Mouse (Mus musculus): ENCODE results near the gene Parp4. TPM values are rescaled to one million over a fixed set of nuclear protein-coding genes. Genes with fewer than 3 reads are reported as not detected.

The Parp4 gene
- polyA plus RNA-seq, 1 experiment from 2014 or later: 1.9 TPM

GRCm38 (mm10) chr14:56598759-56599158 is 23.3 kb downstream of the Parp4 start:
- no peaks in the 10 kb centered on the region for H3K4me1 ChIP-seq (replicated peaks; ENCODE audit: control insufficient read depth, insufficient read depth, low read length)
- no peak for ATAC-seq (ENCODE audit: low FRiP score)
- no peak overlapping the region for H3K9ac ChIP-seq
- H3K4me3 ChIP-seq (replicated peaks; ENCODE audit: low read length): no peak overlapping the region
- DNase-seq (ENCODE audit: low spot score): no peak
- H3K4me2 ChIP-seq (replicated peaks): no peak overlapping the region
- H3K27me3 ChIP-seq (ENCODE audit: control insufficient read depth, insufficient read depth, low read length): no peaks in the 10 kb centered on the region
- no peaks in the 10 kb centered on the region for H3K36me3 ChIP-seq (replicated peaks; ENCODE audit: control insufficient read depth, insufficient read depth)
- WGBS: 52% methylated on average over 6 of the region's 6 CpGs
- no peaks in the 10 kb centered on the region for H3K9me3 ChIP-seq (ENCODE audit: control insufficient read depth, low read length)
- H3K27ac ChIP-seq: no peak overlapping the region

DNA sequence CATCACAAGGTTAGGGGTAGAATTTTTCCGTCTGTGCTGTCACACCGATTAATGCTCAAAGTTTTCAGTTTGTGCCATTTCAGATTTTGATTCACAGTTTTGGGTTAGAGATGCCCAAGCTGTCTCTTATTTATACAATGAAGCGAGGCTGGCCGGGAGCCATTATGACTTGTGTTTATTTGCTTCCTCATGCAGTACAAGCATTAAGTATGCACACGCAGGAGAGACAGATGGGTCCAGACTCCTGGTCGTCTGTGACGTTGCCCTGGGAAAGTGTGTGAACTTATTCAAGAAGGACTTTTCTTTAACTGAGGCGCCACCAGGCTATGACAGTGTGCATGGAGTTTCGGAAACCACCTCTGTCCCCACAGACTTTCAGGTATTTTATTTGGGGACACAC is 26.6 kb downstream of the Parp4 start:
- Histone ChIP-seq H3K4me1 (replicated peaks; ENCODE audit: control insufficient read depth, insufficient read depth, low read length) (no peaks in the 10 kb centered on the region), H3K4me2 (replicated peaks) (no peak overlapping the region), H3K27ac (no peak overlapping the region), H3K4me3 (replicated peaks; ENCODE audit: low read length) (no peak overlapping the region), H3K9ac (no peak overlapping the region), H3K36me3 (replicated peaks; ENCODE audit: control insufficient read depth, insufficient read depth) (no peaks in the 10 kb centered on the region), H3K27me3 (ENCODE audit: control insufficient read depth, insufficient read depth, low read length) (no peaks in the 10 kb centered on the region), H3K9me3 (ENCODE audit: control insufficient read depth, low read length) (no peaks in the 10 kb centered on the region)
- WGBS: 88% methylated on average over 9 of the region's 9 CpGs
- DNase-seq (ENCODE audit: low spot score) (no peak), ATAC-seq (ENCODE audit: low FRiP score) (no peak)

- Histone ChIP-seq H3K9me3 (ENCODE audit: control insufficient read depth, low read length) (no peaks in the 10 kb centered on the region), H3K36me3 (replicated peaks; ENCODE audit: control insufficient read depth, insufficient read depth) (no peaks in the 10 kb centered on the region), H3K4me2 (replicated peaks) (no peak overlapping the region), H3K9ac (no peak overlapping the region), H3K4me3 (replicated peaks; ENCODE audit: low read length) (no peak overlapping the region), H3K27ac (no peak overlapping the region), H3K27me3 (ENCODE audit: control insufficient read depth, insufficient read depth, low read length) (no peaks in the 10 kb centered on the region), H3K4me1 (replicated peaks; ENCODE audit: control insufficient read depth, insufficient read depth, low read length) (no peaks in the 10 kb centered on the region)
- 92% methylated on average over 5 of the region's 5 CpGs for WGBS
- no peak for DNase-seq (ENCODE audit: low spot score)
- no peak for ATAC-seq (ENCODE audit: low FRiP score)
Measured at GRCm38 (mm10) chr14:56604438-56604837, 29.0 kb downstream of the Parp4 start.

GRCm38 (mm10) chr14:56605136-56605535 is 29.7 kb downstream of the Parp4 start:
- Histone ChIP-seq H3K4me1 (replicated peaks; ENCODE audit: control insufficient read depth, insufficient read depth, low read length) (no peaks in the 10 kb centered on the region), H3K9me3 (ENCODE audit: control insufficient read depth, low read length) (no peaks in the 10 kb centered on the region), H3K9ac (no peak overlapping the region), H3K27me3 (ENCODE audit: control insufficient read depth, insufficient read depth, low read length) (no peaks in the 10 kb centered on the region), H3K4me3 (replicated peaks; ENCODE audit: low read length) (no peak overlapping the region), H3K36me3 (replicated peaks; ENCODE audit: control insufficient read depth, insufficient read depth) (no peaks in the 10 kb centered on the region), H3K4me2 (replicated peaks) (no peak overlapping the region), H3K27ac (no peak overlapping the region)
- WGBS: 93% methylated on average over 4 of the region's 4 CpGs
- ATAC-seq (ENCODE audit: low FRiP score): no peak
- no peak for DNase-seq (ENCODE audit: low spot score)

DNA sequence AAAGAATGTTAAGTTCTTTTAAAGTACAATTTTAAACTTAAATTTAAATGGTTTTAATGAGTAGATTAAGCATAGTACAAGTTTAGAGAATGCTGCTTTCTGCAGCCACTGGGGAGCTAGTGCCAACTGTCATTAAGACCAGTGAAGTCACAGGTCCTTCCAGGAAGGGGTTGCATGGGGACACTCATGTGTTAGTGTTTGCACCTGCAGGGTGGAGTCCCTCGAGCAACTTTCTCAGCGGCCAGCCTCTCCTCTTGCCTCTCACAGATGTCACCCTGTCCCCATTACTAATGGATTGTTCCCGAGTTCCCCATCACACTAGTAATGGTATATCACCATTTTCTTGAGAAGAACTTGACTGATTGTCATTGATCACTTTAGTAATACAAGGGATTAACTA is 37.8 kb downstream of the Parp4 start:
- DNase-seq (ENCODE audit: low spot score) (no peak), ATAC-seq (ENCODE audit: low FRiP score) (no peak)
- no peaks in the 10 kb centered on the region for H3K9me3 ChIP-seq (ENCODE audit: control insufficient read depth, low read length)
- no peak overlapping the region for H3K9ac ChIP-seq
- 89% methylated on average over 3 of the region's 3 CpGs for WGBS
- no peaks in the 10 kb centered on the region for H3K27me3 ChIP-seq (ENCODE audit: control insufficient read depth, insufficient read depth, low read length)
- H3K4me3 ChIP-seq (replicated peaks; ENCODE audit: low read length): no peak overlapping the region
- H3K4me2 ChIP-seq (replicated peaks): no peak overlapping the region
- no peaks in the 10 kb centered on the region for H3K4me1 ChIP-seq (replicated peaks; ENCODE audit: control insufficient read depth, insufficient read depth, low read length)
- H3K27ac ChIP-seq: no peak overlapping the region
- H3K36me3 ChIP-seq (replicated peaks; ENCODE audit: control insufficient read depth, insufficient read depth): no peaks in the 10 kb centered on the region

GRCm38 (mm10) chr14:56617470-56617869 is 42.1 kb downstream of the Parp4 start:
- Histone ChIP-seq H3K36me3 (replicated peaks; ENCODE audit: control insufficient read depth, insufficient read depth) (no peaks in the 10 kb centered on the region), H3K9me3 (ENCODE audit: control insufficient read depth, low read length) (no peaks in the 10 kb centered on the region), H3K4me1 (replicated peaks; ENCODE audit: control insufficient read depth, insufficient read depth, low read length) (no peaks in the 10 kb centered on the region), H3K9ac (no peak overlapping the region), H3K27ac (no peak overlapping the region), H3K4me3 (replicated peaks; ENCODE audit: low read length) (no peak overlapping the region), H3K4me2 (replicated peaks) (no peak overlapping the region), H3K27me3 (ENCODE audit: control insufficient read depth, insufficient read depth, low read length) (no peaks in the 10 kb centered on the region)
- 97% methylated on average over 1 of the region's 1 CpGs for WGBS
- DNase-seq (ENCODE audit: low spot score) (no peak), ATAC-seq (ENCODE audit: low FRiP score) (no peak)

DNA sequence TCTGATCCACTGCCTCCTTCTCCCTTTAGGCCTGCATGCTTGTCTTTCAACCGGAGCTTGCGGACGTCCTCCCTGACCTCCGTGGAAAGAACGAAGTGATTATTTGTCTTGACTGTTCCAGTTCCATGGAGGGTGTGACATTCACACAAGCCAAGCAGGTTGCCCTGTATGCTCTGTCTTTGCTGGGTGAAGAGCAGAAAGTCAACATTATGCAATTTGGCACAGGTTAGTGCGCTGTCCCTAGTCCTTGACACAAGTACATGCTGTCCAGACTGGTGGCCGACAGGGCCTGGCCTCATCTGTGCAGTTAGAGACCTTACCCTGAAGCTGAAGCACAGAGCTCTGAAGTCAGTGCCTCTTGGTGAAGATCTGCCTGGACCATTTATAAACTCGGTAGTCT is 45.0 kb downstream of the Parp4 start:
- no peak overlapping the region for H3K4me3 ChIP-seq (replicated peaks; ENCODE audit: low read length)

DNA sequence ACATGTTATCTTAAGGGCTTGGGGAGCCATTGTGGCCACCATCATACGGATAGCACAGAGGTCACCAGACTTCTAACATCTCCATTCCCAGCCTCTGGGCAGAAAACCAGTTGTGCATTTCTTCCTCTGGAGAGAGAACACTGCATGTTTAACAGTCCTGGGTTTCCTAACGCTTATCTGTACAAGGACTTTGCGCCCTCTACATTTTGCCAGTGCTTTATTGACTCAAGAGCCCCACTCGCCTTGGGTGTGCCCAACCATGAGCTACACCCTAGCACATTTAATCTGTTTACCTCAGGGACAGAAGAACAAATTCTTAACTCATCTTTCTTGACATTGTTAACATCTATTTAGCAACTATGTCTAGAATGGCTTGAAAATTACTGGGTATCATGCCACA is 50.8 kb downstream of the Parp4 start:
- H3K27me3 ChIP-seq (ENCODE audit: control insufficient read depth, insufficient read depth, low read length): no peaks in the 10 kb centered on the region
- no peaks in the 10 kb centered on the region for H3K36me3 ChIP-seq (replicated peaks; ENCODE audit: control insufficient read depth, insufficient read depth)
- H3K4me1 ChIP-seq (replicated peaks; ENCODE audit: control insufficient read depth, insufficient read depth, low read length): no peaks in the 10 kb centered on the region
- H3K4me3 ChIP-seq (replicated peaks; ENCODE audit: low read length): no peak overlapping the region
- H3K9ac ChIP-seq: no peak overlapping the region
- H3K27ac ChIP-seq: no peak overlapping the region
- H3K4me2 ChIP-seq (replicated peaks): no peak overlapping the region
- WGBS: 93% methylated on average over 4 of the region's 4 CpGs
- no peak for DNase-seq (ENCODE audit: low spot score)
- no peaks in the 10 kb centered on the region for H3K9me3 ChIP-seq (ENCODE audit: control insufficient read depth, low read length)
- no peak for ATAC-seq (ENCODE audit: low FRiP score)

More for the DNA sequence above, 45.0 kb downstream of the Parp4 start:
- DNase-seq (ENCODE audit: low spot score) (no peak), ATAC-seq (ENCODE audit: low FRiP score) (no peak)
- Histone ChIP-seq H3K4me2 (replicated peaks) (no peak overlapping the region), H3K36me3 (replicated peaks; ENCODE audit: control insufficient read depth, insufficient read depth) (no peaks in the 10 kb centered on the region), H3K9ac (no peak overlapping the region), H3K9me3 (ENCODE audit: control insufficient read depth, low read length) (no peaks in the 10 kb centered on the region), H3K27ac (no peak overlapping the region), H3K4me1 (replicated peaks; ENCODE audit: control insufficient read depth, insufficient read depth, low read length) (no peaks in the 10 kb centered on the region), H3K27me3 (ENCODE audit: control insufficient read depth, insufficient read depth, low read length) (no peaks in the 10 kb centered on the region)
- 92% methylated on average over 8 of the region's 8 CpGs for WGBS

DNA sequence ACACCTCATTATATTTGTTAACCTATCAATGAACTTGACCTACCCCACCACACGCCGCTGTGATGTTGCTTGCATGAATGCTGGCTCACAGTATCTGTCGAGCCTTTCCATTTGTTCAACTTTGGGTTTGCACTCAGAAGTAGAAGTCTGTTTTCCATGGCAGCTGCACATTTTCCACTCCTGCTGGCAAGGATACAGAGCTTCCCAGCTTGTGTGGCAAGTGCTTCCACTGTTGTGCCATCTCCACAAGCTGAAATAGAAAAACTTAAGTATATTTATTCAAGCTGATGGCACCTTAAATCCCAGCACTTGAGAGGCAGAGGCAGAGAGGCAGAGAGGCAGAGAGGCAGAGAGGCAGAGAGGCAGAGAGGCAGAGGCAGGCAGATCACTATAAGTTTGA is 52.9 kb downstream of the Parp4 start:
- 96% methylated on average over 3 of the region's 3 CpGs for WGBS
- Histone ChIP-seq H3K27me3 (ENCODE audit: control insufficient read depth, insufficient read depth, low read length) (no peaks in the 10 kb centered on the region), H3K4me3 (replicated peaks; ENCODE audit: low read length) (no peak overlapping the region), H3K27ac (no peak overlapping the region), H3K4me2 (replicated peaks) (no peak overlapping the region), H3K9ac (no peak overlapping the region), H3K36me3 (replicated peaks; ENCODE audit: control insufficient read depth, insufficient read depth) (no peaks in the 10 kb centered on the region), H3K4me1 (replicated peaks; ENCODE audit: control insufficient read depth, insufficient read depth, low read length) (no peaks in the 10 kb centered on the region), H3K9me3 (ENCODE audit: control insufficient read depth, low read length) (no peaks in the 10 kb centered on the region)
- DNase-seq (ENCODE audit: low spot score) (no peak), ATAC-seq (ENCODE audit: low FRiP score) (no peak)

DNA sequence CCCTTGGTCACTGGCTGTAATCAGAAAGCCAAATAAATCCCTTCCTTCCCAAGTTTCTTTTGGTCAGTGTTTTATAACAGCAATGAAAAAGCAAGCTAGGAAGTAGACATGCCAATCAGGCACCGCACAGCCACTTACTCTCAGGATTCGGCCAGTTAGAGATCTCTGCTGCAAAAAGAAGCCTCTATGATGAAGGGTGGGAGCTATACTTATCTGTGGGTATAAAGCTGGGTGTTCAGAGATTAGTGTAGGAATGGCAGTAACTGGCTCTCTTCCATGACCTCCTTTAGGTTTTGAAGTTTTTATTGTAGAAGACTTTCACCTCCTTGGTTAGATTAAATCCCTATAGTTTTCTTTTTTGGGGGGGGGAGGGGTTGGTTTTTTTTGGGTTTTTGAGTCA is 55.7 kb downstream of the Parp4 start:
- Histone ChIP-seq H3K36me3 (replicated peaks; ENCODE audit: control insufficient read depth, insufficient read depth) (no peaks in the 10 kb centered on the region), H3K27me3 (ENCODE audit: control insufficient read depth, insufficient read depth, low read length) (no peaks in the 10 kb centered on the region), H3K9ac (no peak overlapping the region), H3K9me3 (ENCODE audit: control insufficient read depth, low read length) (no peaks in the 10 kb centered on the region), H3K4me3 (replicated peaks; ENCODE audit: low read length) (no peak overlapping the region), H3K4me2 (replicated peaks) (no peak overlapping the region), H3K27ac (no peak overlapping the region), H3K4me1 (replicated peaks; ENCODE audit: control insufficient read depth, insufficient read depth, low read length) (no peaks in the 10 kb centered on the region)
- ATAC-seq (ENCODE audit: low FRiP score) (no peak), DNase-seq (ENCODE audit: low spot score) (no peak)
- 95% methylated on average over 2 of the region's 2 CpGs for WGBS
